Mouse (Mus musculus): ENCODE measurements around the gene Aoc3. TPM values are rescaled to one million over a fixed set of nuclear protein-coding genes. Genes with fewer than 3 reads are reported as not detected.

Aoc3 gene
- polyA plus RNA-seq, 1 experiment from 2014 or later: not detected

DNA sequence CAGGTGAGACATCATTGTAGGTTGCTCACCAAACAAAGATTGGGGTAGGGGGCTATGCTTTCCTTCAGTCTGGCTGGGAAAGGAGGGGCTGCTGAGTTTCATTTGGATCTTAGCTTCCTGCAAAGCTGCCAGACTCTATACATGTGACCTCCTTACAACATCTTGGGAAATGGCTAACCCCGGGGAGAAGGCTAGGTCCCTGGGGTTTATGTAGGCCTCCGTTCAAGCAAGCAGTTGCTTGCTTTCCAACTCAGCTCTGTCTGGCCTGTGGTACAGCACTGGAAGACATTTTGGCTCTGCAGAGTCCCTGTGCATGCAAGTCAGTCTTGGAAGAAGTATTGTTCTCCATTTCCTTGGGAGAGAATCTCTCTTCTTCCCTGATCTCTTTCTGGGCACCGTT, 2.1 kb downstream of the Aoc3 start:
- ATAC-seq (ENCODE audit: low FRiP score): no peak
- Histone ChIP-seq H3K36me3 (replicated peaks) (no peaks in the 10 kb centered on the region), H3K4me1 (peaks cover 13% of the 10 kb centered on the region), H3K4me2 (no peak overlapping the region), H3K27ac (no peak overlapping the region), H3K9ac (no peak overlapping the region), H3K27me3 (no peaks in the 10 kb centered on the region), H3K4me3 (replicated peaks) (no peak overlapping the region), H3K9me3 (no peaks in the 10 kb centered on the region)
- WGBS: 82% methylated on average over 3 of the region's 3 CpGs

DNA sequence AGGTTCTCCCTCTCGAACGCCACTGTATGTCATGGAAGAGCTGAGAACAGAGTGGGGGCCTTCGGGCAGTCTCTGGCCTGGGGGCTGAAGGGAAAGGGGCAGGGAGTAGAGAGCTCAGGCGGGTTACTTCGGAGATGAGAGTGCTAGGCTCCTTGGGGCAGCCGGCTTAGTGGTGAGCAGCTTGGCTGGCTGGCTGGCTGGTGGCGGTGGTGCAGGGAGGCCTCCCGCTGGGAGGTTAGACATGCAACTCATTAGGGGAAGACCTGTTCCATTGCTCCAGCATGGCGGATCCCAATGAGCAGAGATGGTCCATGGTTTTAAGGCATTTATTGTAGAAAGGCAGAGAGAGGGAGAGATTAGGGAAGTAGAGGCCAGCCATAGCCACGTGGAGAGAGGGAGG, 3.6 kb downstream of the Aoc3 start:
- Histone ChIP-seq H3K9me3 (no peaks in the 10 kb centered on the region), H3K4me3 (replicated peaks) (no peak overlapping the region), H3K4me2 (no peak overlapping the region), H3K4me1 (peaks cover 24% of the 10 kb centered on the region), H3K27me3 (no peaks in the 10 kb centered on the region), H3K27ac (no peak overlapping the region), H3K9ac (no peak overlapping the region), H3K36me3 (replicated peaks) (no peaks in the 10 kb centered on the region)
- WGBS: 24% methylated on average over 10 of the region's 10 CpGs
- ATAC-seq (ENCODE audit: low FRiP score): no peak

DNA sequence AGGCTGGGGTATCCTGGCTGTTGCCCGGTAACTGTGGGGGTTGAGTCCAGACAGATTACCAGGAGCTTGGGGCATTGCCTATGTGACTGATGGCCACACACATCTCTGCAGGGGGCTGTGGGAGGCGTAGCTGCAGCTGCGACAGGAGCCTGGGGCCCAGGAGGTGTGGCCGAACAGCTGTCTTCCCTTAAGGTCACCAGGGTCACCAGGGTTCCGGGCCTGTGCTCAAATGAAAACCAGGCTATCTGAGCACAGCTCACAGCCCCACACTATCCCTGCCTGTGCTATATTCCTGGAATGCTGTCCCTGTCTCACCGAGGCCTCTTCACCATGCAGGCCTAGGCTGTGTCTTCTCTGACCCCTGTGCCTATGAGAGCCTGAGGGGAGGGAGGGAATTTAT, 4.1 kb downstream of the Aoc3 start:
- Histone ChIP-seq H3K36me3 (replicated peaks) (no peaks in the 10 kb centered on the region), H3K9ac (no peak overlapping the region), H3K4me3 (replicated peaks) (no peak overlapping the region), H3K9me3 (no peaks in the 10 kb centered on the region), H3K4me2 (no peak overlapping the region), H3K27ac (no peak overlapping the region), H3K4me1 (peaks cover 24% of the 10 kb centered on the region), H3K27me3 (no peaks in the 10 kb centered on the region)
- no peak for ATAC-seq (ENCODE audit: low FRiP score)
- 11% methylated on average over 6 of the region's 6 CpGs for WGBS

DNA sequence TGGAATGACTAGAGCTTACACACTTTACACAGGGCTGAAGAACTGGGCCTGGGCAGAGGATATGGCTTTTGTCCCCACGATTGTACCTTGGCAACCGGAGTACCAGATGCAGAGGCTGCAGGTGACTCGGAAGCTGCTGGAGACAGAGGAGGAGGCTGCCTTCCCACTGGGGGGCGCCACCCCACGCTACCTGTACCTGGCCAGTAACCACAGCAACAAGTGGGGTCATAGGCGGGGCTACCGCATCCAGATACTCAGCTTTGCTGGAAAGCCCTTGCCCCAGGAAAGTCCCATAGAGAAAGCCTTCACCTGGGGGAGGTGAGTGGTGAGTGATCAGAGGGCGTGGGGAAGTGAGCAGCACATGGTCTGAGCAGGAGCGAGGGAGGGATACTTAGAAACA, 5.3 kb downstream of the Aoc3 start:
- 84% methylated on average over 9 of the region's 9 CpGs for WGBS
- H3K9ac ChIP-seq: no peak overlapping the region

DNA sequence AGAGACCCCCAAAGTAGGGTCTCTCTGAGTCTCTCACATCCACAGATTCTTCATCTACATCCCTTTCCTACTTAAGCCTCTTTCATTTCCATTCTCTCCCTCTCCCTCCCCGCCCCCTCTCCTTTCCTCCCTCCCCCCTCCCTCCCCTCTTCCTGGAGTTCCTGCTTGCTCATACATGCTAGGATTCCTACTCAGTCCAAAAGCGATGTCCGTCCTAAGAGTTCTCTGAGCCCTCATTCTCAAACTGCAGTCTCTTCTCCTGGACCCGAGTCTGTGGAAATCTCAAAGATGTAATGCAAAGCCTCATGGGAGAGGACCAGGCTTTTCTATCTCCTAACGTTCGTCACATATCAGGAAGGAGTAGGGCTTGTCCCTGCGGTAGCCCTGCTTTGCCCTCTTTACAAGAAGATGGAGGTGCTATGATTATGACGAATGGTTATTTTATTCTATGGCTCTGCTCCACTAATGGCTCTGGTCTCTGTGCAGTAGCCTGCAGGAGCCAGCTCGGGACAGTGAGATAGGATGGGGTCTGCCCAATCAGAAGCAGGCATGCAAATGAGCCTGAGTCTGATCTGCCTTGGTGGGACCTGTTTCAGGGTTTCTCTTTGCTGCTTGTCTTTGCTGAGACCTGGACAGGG, 7.8 kb downstream of the Aoc3 start:
- H3K36me3 ChIP-seq (replicated peaks): no peaks in the 10 kb centered on the region
- H3K27me3 ChIP-seq: no peaks in the 10 kb centered on the region
- peak overlapping the region; percentile 48 for H3K9ac ChIP-seq
- H3K27ac ChIP-seq: peak overlapping the region; percentile 73
- peaks cover 24% of the 10 kb centered on the region for H3K4me1 ChIP-seq
- H3K4me2 ChIP-seq: peak overlapping the region; percentile 65
- H3K9me3 ChIP-seq: no peaks in the 10 kb centered on the region
- WGBS: 2% methylated on average over 9 of the region's 9 CpGs
- peak overlapping the region; percentile 35 for H3K4me3 ChIP-seq (replicated peaks)
- ATAC-seq (ENCODE audit: low FRiP score): peak; percentile 93

More for the DNA sequence above, 5.3 kb downstream of the Aoc3 start:
- ATAC-seq (ENCODE audit: low FRiP score): no peak
- no peak overlapping the region for H3K27ac ChIP-seq
- peaks cover 24% of the 10 kb centered on the region for H3K4me1 ChIP-seq
- no peaks in the 10 kb centered on the region for H3K36me3 ChIP-seq (replicated peaks)
- no peak overlapping the region for H3K4me3 ChIP-seq (replicated peaks)
- H3K9me3 ChIP-seq: no peaks in the 10 kb centered on the region
- no peak overlapping the region for H3K4me2 ChIP-seq
- H3K27me3 ChIP-seq: no peaks in the 10 kb centered on the region

DNA sequence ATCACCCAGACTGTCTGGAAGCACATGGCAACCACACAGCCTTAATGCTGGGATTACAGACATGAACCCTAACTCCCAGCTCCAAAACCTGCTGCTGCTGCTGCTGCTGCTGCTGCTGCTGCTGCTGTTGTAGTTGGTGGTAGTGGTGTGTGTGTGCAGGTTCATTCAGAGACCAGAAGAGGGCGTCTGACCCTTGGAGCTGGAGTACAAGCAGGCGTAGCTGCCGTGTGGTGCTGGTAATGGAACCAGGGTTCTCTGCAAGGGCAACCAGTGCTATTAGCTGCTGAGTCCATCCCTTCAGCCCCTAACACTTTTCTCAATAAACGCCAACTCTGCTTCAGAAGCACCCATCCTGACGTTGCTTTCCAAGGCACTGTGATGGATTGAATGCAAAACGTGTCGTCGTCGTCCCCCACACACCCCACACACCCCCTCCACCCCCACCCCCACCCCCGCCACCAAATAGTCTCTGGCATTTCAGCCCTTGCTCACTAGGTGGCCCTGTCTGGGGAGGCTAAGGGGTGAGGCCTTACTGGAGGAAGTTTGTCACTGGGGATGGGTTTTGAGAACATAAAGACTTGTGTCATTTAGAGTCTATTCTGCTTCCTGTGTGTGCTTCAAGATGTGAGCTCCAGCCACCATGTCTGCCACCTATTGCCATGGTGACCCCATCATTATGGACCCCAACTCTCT, 16.8 kb downstream of the Aoc3 start:
- ATAC-seq (ENCODE audit: low FRiP score): no peak
- Histone ChIP-seq H3K9me3 (no peaks in the 10 kb centered on the region), H3K4me3 (replicated peaks) (no peak overlapping the region), H3K4me1 (no peaks in the 10 kb centered on the region), H3K27ac (no peak overlapping the region), H3K9ac (no peak overlapping the region), H3K36me3 (replicated peaks) (no peaks in the 10 kb centered on the region), H3K27me3 (no peaks in the 10 kb centered on the region), H3K4me2 (no peak overlapping the region)
- 75% methylated on average over 10 of the region's 10 CpGs for WGBS

DNA sequence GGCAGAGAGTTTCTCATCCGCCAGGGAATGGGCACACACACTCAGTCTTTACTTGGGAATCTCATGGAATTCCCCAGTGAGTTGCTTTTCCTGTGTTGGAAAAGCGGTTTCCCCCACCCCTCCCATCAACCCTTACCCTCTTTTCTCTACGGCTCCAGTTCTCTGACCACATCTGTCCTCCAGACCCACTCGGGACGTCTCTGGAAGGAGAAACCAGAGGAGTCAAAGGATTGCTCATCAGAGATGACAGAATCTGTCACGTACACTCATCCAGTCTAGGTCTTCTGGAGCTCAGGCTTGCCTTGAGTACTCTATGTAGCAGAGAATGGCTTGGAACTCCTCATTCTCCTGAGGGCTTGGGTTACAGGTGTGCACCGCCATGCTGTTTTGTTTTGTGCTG, 18.4 kb downstream of the Aoc3 start:
- no peaks in the 10 kb centered on the region for H3K27me3 ChIP-seq
- no peak overlapping the region for H3K27ac ChIP-seq
- ATAC-seq (ENCODE audit: low FRiP score): no peak
- no peaks in the 10 kb centered on the region for H3K36me3 ChIP-seq (replicated peaks)
- H3K4me3 ChIP-seq (replicated peaks): no peak overlapping the region
- H3K4me2 ChIP-seq: no peak overlapping the region
- no peak overlapping the region for H3K9ac ChIP-seq
- 75% methylated on average over 7 of the region's 7 CpGs for WGBS
- H3K4me1 ChIP-seq: no peaks in the 10 kb centered on the region
- H3K9me3 ChIP-seq: no peaks in the 10 kb centered on the region

DNA sequence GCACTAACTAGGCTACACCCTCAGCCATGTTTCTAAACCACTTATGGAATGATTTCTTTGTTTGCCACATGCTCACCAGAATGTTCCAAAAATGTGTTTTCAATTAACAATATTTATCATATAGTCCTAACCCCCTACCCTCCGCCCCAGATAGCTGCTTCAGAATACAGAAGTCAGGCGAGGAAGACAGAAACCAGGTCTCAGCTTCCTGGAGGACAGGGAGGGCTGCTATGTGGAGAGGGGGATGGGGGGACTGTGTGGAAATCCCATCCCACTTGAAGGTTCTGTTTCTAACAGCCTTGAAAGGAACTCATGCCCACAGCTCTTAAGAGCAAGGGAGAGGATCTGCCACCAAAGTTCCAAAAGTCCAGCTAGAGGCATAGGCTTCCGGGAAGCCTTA, 18.8 kb downstream of the Aoc3 start:
- ATAC-seq (ENCODE audit: low FRiP score): no peak
- Histone ChIP-seq H3K9ac (no peak overlapping the region), H3K4me2 (no peak overlapping the region), H3K36me3 (replicated peaks) (no peaks in the 10 kb centered on the region), H3K4me1 (no peaks in the 10 kb centered on the region), H3K27ac (no peak overlapping the region), H3K27me3 (no peaks in the 10 kb centered on the region), H3K9me3 (no peaks in the 10 kb centered on the region), H3K4me3 (replicated peaks) (no peak overlapping the region)
- 93% methylated on average over 3 of the region's 3 CpGs for WGBS

DNA sequence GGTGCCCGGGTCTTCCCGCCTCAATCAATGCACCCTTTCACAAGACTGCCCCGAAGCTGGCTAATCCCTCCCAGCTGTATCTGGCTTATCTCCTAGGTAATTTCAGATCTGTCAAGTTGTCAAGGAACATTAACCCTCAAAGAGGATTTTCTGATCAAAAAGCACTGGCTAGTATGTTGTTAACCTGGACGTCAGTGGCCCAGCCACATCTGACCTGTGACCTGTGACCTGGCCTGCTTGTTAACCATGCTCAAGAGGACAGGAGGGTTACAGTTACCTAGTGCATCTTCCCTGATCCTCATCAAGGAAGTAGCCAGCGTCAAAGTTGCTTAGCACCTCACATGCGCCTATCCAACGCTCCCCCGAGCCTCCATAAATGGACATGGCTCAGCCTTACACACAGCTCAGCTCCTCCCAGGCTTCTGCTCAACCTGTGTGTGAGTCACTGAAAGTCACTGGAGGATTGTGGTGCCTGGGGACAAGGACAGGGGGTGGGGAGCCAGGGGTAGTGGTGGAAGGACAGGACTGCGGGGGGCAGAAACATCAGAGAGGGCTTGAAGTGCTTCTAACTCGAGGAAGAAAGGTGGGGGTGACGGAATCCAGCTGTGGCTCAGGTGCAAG, 20.8 kb downstream of the Aoc3 start:
- no peaks in the 10 kb centered on the region for H3K9me3 ChIP-seq
- H3K4me3 ChIP-seq (replicated peaks): no peak overlapping the region
- no peak overlapping the region for H3K9ac ChIP-seq
- H3K4me1 ChIP-seq: no peaks in the 10 kb centered on the region
- H3K27ac ChIP-seq: no peak overlapping the region
- H3K4me2 ChIP-seq: no peak overlapping the region
- H3K27me3 ChIP-seq: no peaks in the 10 kb centered on the region
- WGBS: 60% methylated on average over 11 of the region's 11 CpGs
- H3K36me3 ChIP-seq (replicated peaks): no peaks in the 10 kb centered on the region
- no peak for ATAC-seq (ENCODE audit: low FRiP score)

DNA sequence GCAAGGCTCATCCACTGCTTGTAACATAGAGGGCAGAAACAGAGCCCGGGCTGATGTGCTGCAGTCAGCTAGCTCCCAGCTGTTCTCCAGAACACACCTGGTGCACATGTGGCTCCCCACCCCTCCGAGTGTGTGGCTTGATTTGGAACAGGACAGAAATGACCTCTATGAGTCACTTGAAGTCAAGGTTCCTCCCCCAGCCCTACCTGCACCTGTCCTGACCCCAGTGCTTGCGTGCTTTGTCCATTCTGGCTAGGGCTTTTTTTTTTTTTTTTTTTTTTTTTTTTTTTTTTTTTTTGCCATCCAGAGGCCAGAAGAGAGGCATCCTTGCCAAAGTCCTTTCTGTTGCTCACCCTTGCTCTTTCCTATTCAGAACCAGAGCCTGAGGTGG, 21.3 kb downstream of the Aoc3 start:
- Histone ChIP-seq H3K4me1 (no peaks in the 10 kb centered on the region), H3K9me3 (no peaks in the 10 kb centered on the region), H3K36me3 (replicated peaks) (no peaks in the 10 kb centered on the region), H3K27me3 (no peaks in the 10 kb centered on the region), H3K27ac (no peak overlapping the region), H3K4me2 (no peak overlapping the region), H3K4me3 (replicated peaks) (no peak overlapping the region), H3K9ac (no peak overlapping the region)
- no peak for ATAC-seq (ENCODE audit: low FRiP score)
- WGBS: 73% methylated on average over 3 of the region's 3 CpGs

DNA sequence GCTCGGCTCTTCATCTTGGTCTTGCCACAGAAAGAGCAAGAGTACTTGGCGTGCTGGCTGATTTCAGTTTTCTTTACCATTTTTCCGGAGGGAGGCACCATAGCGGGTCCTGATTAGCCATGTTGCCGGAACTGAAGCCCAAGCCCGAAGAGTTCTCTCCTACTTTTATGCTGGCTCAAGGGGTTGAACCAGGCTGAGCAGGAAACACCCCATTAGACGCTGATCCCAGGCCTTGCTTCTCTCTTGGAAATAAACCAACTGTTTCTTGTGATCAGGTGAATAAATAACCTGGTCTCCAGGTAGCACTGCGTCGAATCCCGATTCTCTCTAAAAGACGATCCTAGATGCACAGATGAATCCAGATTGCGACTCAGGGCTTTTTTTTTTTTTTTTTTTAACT, 23.0 kb downstream of the Aoc3 start:
- H3K9ac ChIP-seq: no peak overlapping the region
- H3K4me1 ChIP-seq: no peaks in the 10 kb centered on the region
- 92% methylated on average over 12 of the region's 12 CpGs for WGBS
- no peaks in the 10 kb centered on the region for H3K9me3 ChIP-seq
- no peaks in the 10 kb centered on the region for H3K27me3 ChIP-seq
- ATAC-seq (ENCODE audit: low FRiP score): no peak
- no peak overlapping the region for H3K4me3 ChIP-seq (replicated peaks)
- H3K36me3 ChIP-seq (replicated peaks): no peaks in the 10 kb centered on the region
- H3K4me2 ChIP-seq: no peak overlapping the region
- no peak overlapping the region for H3K27ac ChIP-seq

DNA sequence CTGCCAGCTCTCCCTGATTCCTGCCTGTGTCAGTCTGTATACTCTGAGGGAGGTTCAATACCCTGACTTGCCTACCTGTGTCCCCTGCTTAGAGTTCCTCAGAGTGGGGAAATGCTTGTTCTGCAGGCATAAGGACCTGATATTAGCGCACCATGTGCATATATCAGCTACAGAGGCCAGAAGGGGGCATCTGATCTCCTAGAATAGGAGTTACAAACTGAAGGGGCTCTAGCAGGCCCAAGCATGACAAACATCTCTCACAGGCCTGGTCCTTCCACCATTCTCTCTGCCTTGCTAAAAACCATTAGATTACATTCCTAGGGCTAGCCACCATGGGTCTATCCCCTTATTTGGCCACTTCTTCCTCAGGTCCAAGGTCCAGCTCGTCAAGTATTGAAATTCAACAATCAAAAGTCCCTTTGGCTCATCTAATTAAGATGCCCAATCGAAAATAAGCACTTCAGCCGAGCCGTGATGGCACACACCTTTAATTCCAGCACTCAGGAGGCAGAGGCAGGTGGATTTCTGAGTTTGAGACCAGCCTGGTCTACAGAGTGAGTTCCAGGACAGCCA, 24.1 kb downstream of the Aoc3 start:
- H3K27me3 ChIP-seq: no peaks in the 10 kb centered on the region
- H3K4me2 ChIP-seq: no peak overlapping the region
- no peaks in the 10 kb centered on the region for H3K36me3 ChIP-seq (replicated peaks)
- 71% methylated on average over 5 of the region's 5 CpGs for WGBS
- H3K9ac ChIP-seq: no peak overlapping the region
- no peaks in the 10 kb centered on the region for H3K9me3 ChIP-seq
- H3K4me3 ChIP-seq (replicated peaks): no peak overlapping the region
- no peak overlapping the region for H3K27ac ChIP-seq
- no peaks in the 10 kb centered on the region for H3K4me1 ChIP-seq
- no peak for ATAC-seq (ENCODE audit: low FRiP score)
